9 mouse cellular contexts compared by ENCODE assay signal in genomic region chr10:60808447-60808846, GRCm38 (mm10). TPM values are rescaled to one million over a fixed set of nuclear protein-coding genes. Genes with fewer than 3 reads are reported as not detected.
DNase-seq lines count a peak whose midpoint lies in the region; ATAC-seq lines count a peak whose summit lies in the region.
"Had no signal": no experiment of that assay in that cellular context is flagged by ENCODE, and none has a peak within 500 bp of the region (broad histone marks: within the 10 kb centered on the region; RNA-seq: fewer than 3 reads in every experiment).

No protein-coding gene starts in this region.

- intact Hi-C loops in heart, postnatal 10 days (cut with DNase I): loop anchor here (2.0 kb wide), 1 partner anchor 22 kb away; the partner anchor contains the start of gene Unc5b

- DNase-seq in heart, postnatal 10 days: no peak
- DNase-seq in thymus, postnatal 14 days: peak; percentile 8
- DNase-seq in thymus, postnatal 25 days: no peak
- DNase-seq in cerebellum, adult 9-10 months: no peak
- no peak for DNase-seq in liver, embryonic 11.5 days (ENCODE audit: low spot score)
- no peak for DNase-seq in thymus, adult 18-20 months
- DNase-seq: spleen, adult 18-20 months had no signal

- H3K4me2 ChIP-seq in heart, embryonic 15.5 days: no peak overlapping the region
- H3K4me2 ChIP-seq in intestine, embryonic 16.5 days (ENCODE audit: low read depth, low read length): no peak overlapping the region
- no peak overlapping the region for H3K4me2 ChIP-seq in liver, embryonic 11.5 days

- peaks cover 95% of the 10 kb centered on the region for H3K4me1 ChIP-seq in heart, embryonic 15.5 days (replicated peaks)
- H3K4me1 ChIP-seq in intestine, embryonic 16.5 days (ENCODE audit: control insufficient read depth, insufficient read depth, low read length): peaks cover 44% of the 10 kb centered on the region
- H3K4me1 ChIP-seq in liver, embryonic 11.5 days (replicated peaks; ENCODE audit: control insufficient read depth, insufficient read depth, low read length): peaks cover 23% of the 10 kb centered on the region

- no peaks in the 10 kb centered on the region for H3K36me3 ChIP-seq in heart, embryonic 15.5 days
- H3K36me3 ChIP-seq in intestine, embryonic 16.5 days (ENCODE audit: control insufficient read depth, insufficient read depth, low read length): no peaks in the 10 kb centered on the region
- no peaks in the 10 kb centered on the region for H3K36me3 ChIP-seq in liver, embryonic 11.5 days (ENCODE audit: control insufficient read depth, insufficient read depth, low read length)

- 32% methylated on average over 6 of the region's 6 CpGs for WGBS in heart, embryonic 15.5 days
- WGBS in intestine, embryonic 16.5 days: 64% methylated on average over 6 of the region's 6 CpGs
- WGBS in liver, embryonic 11.5 days: 39% methylated on average over 6 of the region's 6 CpGs

- no peak overlapping the region for H3K4me3 ChIP-seq in heart, embryonic 15.5 days
- no peak overlapping the region for H3K4me3 ChIP-seq in intestine, embryonic 16.5 days (ENCODE audit: low read length)
- H3K4me3 ChIP-seq in liver, embryonic 11.5 days (ENCODE audit: low read depth, low read length): no peak overlapping the region

- peak overlapping the region; percentile 4; the same call in 1 of the 2 replicates for H3K9ac ChIP-seq in heart, embryonic 15.5 days
- H3K9ac ChIP-seq in intestine, embryonic 16.5 days (ENCODE audit: low read depth, low read length): no peak overlapping the region
- H3K9ac ChIP-seq in liver, embryonic 11.5 days (ENCODE audit: low read depth, low read length): no peak overlapping the region

- ATAC-seq in heart, embryonic 15.5 days (replicated peaks; ENCODE audit: insufficient number of reproducible peaks, insufficient read depth, low FRiP score, low read depth): 0 out of 2 replicates have a peak, but pooled peaks have one; percentile 13
- 0 out of 2 replicates have a peak, but pooled peaks have one; percentile 7 for ATAC-seq in intestine, embryonic 16.5 days
- no peak for ATAC-seq in liver, embryonic 11.5 days (replicated peaks; ENCODE audit: low FRiP score)

- no peaks in the 10 kb centered on the region for H3K27me3 ChIP-seq in heart, embryonic 15.5 days
- H3K27me3 ChIP-seq in intestine, embryonic 16.5 days (replicated peaks; ENCODE audit: control insufficient read depth, insufficient read depth, low read length): no peaks in the 10 kb centered on the region
- peaks cover 24% of the 10 kb centered on the region for H3K27me3 ChIP-seq in liver, embryonic 11.5 days (replicated peaks; ENCODE audit: control insufficient read depth, insufficient read depth, low read length)

- peak overlapping the region; percentile 81 for H3K27ac ChIP-seq in heart, embryonic 15.5 days
- H3K27ac ChIP-seq in intestine, embryonic 16.5 days (ENCODE audit: low read length): peak overlapping the region; percentile 76
- H3K27ac ChIP-seq in liver, embryonic 11.5 days (ENCODE audit: low read depth, low read length): no peak overlapping the region

- H3K9me3 ChIP-seq in heart, embryonic 15.5 days (replicated peaks): no peaks in the 10 kb centered on the region
- H3K9me3 ChIP-seq in intestine, embryonic 16.5 days (ENCODE audit: control insufficient read depth, low read length): no peaks in the 10 kb centered on the region
- H3K9me3 ChIP-seq in liver, embryonic 11.5 days (ENCODE audit: control insufficient read depth, low read length): no peaks in the 10 kb centered on the region

RNA-seq across cellular contexts. Expression of gene Unc5b, which starts 22.9 kb away (rescaled TPM):
- 11.7 TPM in 2 replicates for polyA plus RNA-seq in heart, embryonic 15.5 days (2015; fragmentation: Nextera tagmentation; extraction: Ambion mirVana)
- total RNA-seq in heart, postnatal 10 days (2021): 10 to 100 TPM; 35.3 to 47.0 TPM
- 4.3 and 4.6 TPM in 2 replicates for polyA plus RNA-seq in intestine, embryonic 16.5 days (2015; fragmentation: Nextera tagmentation; extraction: Ambion mirVana)
- polyA plus RNA-seq in liver, embryonic 11.5 days (2014; fragmentation: Nextera tagmentation; extraction: Ambion mirVana): 3.2 and 4.2 TPM in 2 replicates

RNA-seq across cellular contexts. Expression of gene Slc29a3, which starts 55.9 kb away (rescaled TPM):
- 4.5 and 9.2 TPM in 2 replicates for polyA plus RNA-seq in heart, embryonic 15.5 days (2015; fragmentation: Nextera tagmentation; extraction: Ambion mirVana)
- total RNA-seq in heart, postnatal 10 days (2021): 1 to 10 TPM; 6.8 to 7.7 TPM
- polyA plus RNA-seq in intestine, embryonic 16.5 days (2015; fragmentation: Nextera tagmentation; extraction: Ambion mirVana): 7.6 and 8.2 TPM in 2 replicates
- polyA plus RNA-seq in liver, embryonic 11.5 days (2014; fragmentation: Nextera tagmentation; extraction: Ambion mirVana): 4.3 and 4.8 TPM in 2 replicates
